Mouse (Mus musculus): ENCODE measurements around the gene Vstm2l. TPM values are rescaled to one million over a fixed set of nuclear protein-coding genes. Genes with fewer than 3 reads are reported as not detected.

Gene Vstm2l
- polyA plus RNA-seq, 1 experiment: 1.5 TPM

GRCm38 (mm10) chr2:157877967-157878366 is 36.5 kb upstream of the Vstm2l start:
- H3K27ac ChIP-seq (ENCODE audit: control insufficient read depth, insufficient read depth, low read depth, low read length): no peak overlapping the region
- H3K36me3 ChIP-seq (ENCODE audit: control insufficient read depth, insufficient read depth, low read length): no peaks in the 10 kb centered on the region
- no peak overlapping the region for H3K4me3 ChIP-seq (ENCODE audit: control insufficient read depth, low read depth, low read length)
- H3K27me3 ChIP-seq (ENCODE audit: control insufficient read depth, insufficient read depth, low read length): no peaks in the 10 kb centered on the region
- peaks cover under 1% of the 10 kb centered on the region for H3K4me1 ChIP-seq (ENCODE audit: control insufficient read depth, insufficient read depth, low read length)
- TF ChIP-seq POLR2A (IDR thresholded peaks at IDR 0.05; ENCODE audit: control insufficient read depth, low read depth, low read length): no peak

DNA sequence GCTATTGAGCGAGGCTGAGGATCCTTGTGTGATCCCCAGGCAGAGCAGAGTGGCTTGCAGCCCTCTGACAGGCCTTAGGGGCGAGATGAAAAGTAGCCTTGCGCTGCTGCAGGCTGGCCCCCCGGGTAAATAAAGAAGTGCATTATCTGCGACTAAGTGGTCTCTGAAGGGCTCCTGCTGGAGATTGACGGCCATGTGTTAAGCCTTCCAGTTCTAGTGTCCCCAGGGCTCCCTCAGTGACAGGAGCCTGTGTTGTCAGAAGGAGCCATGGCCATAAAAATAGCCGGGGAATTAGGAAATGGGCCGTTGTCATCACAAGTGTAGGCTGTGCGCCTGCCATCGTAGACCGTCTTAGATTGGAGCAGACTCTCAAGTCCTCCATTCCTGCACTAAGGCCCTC is 32.5 kb upstream of the Vstm2l start:
- no peak overlapping the region for H3K27ac ChIP-seq (ENCODE audit: control insufficient read depth, insufficient read depth, low read depth, low read length)
- no peak for TF ChIP-seq POLR2A (IDR thresholded peaks at IDR 0.05; ENCODE audit: control insufficient read depth, low read depth, low read length)
- no peak for TF ChIP-seq CTCF (IDR thresholded peaks at IDR 0.05; ENCODE audit: control insufficient read depth, insufficient read depth, insufficient replicate concordance, low read depth, low read length)
- H3K36me3 ChIP-seq (ENCODE audit: control insufficient read depth, insufficient read depth, low read length): no peaks in the 10 kb centered on the region
- no peak overlapping the region for H3K4me3 ChIP-seq (ENCODE audit: control insufficient read depth, low read depth, low read length)
- no peaks in the 10 kb centered on the region for H3K27me3 ChIP-seq (ENCODE audit: control insufficient read depth, insufficient read depth, low read length)
- H3K4me1 ChIP-seq (ENCODE audit: control insufficient read depth, insufficient read depth, low read length): no peaks in the 10 kb centered on the region

DNA sequence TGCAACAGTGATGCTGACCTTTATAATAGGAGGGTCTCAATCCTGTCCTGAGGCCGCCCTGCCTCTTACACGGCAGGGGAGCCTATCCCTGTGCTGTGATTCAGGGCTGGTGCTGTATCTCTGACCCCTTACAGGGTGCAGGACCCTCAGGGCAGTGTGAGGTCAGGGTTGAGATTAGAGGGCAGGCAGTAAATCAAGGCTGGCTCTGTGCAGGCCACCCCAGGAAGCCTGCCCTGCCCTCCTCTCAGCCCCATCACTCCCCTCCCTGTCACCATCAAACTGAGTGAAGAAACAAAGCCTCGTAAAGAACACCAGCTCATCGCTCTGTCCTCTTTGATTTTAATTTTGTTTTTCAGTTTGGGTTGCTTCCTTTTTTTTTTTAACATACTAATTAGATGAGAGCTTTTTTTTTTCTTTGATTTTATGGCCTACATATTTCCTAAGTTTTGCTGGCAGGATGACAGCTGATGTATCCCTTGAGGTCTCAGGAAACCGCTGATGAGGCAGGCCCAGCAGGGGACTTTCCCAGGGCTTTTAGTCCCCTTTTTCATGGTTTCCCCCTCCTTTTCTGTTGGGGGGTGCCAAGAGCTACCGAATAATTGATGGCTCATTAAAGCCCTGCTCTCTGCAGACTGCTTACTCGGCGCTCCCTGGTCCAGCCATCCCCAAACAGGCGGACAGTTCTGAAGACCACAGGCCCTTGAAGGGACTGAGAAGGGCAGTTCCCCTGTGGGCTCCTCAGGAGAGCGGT is 27.0 kb upstream of the Vstm2l start:
- Histone ChIP-seq H3K4me1 (ENCODE audit: control insufficient read depth, insufficient read depth, low read length) (no peaks in the 10 kb centered on the region), H3K27ac (ENCODE audit: control insufficient read depth, insufficient read depth, low read depth, low read length) (no peak overlapping the region), H3K4me3 (ENCODE audit: control insufficient read depth, low read depth, low read length) (peak overlapping the region; percentile 28), H3K36me3 (ENCODE audit: control insufficient read depth, insufficient read depth, low read length) (no peaks in the 10 kb centered on the region), H3K27me3 (ENCODE audit: control insufficient read depth, insufficient read depth, low read length) (no peaks in the 10 kb centered on the region)
- TF ChIP-seq POLR2A (IDR thresholded peaks at IDR 0.05; ENCODE audit: control insufficient read depth, low read depth, low read length) (no peak), CTCF (IDR thresholded peaks at IDR 0.05; ENCODE audit: control insufficient read depth, insufficient read depth, insufficient replicate concordance, low read depth, low read length) (no peak)

DNA sequence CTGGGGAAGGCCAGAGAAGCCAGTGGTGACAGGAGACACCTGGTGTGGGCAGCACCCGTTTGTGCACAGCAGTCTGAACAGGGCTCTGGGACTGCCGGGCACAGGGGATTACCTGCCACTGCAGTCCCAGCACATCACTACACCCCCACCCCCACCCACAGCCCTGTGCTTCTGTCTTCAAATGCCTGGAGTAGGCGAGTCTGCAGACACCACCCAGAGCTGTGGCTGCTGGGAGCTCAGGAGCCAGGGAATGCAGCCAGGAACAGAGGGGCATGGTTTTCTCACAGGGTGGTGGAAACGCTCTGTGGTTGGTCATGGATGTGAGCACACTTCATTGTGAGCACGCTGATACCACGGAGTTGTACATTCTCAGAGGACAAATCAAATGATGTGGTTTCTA is 23.3 kb upstream of the Vstm2l start:
- no peak for TF ChIP-seq POLR2A (IDR thresholded peaks at IDR 0.05; ENCODE audit: control insufficient read depth, low read depth, low read length)
- no peak for TF ChIP-seq CTCF (IDR thresholded peaks at IDR 0.05; ENCODE audit: control insufficient read depth, insufficient read depth, insufficient replicate concordance, low read depth, low read length)
- H3K4me3 ChIP-seq (ENCODE audit: control insufficient read depth, low read depth, low read length): no peak overlapping the region
- no peaks in the 10 kb centered on the region for H3K4me1 ChIP-seq (ENCODE audit: control insufficient read depth, insufficient read depth, low read length)
- H3K36me3 ChIP-seq (ENCODE audit: control insufficient read depth, insufficient read depth, low read length): no peaks in the 10 kb centered on the region
- no peak overlapping the region for H3K27ac ChIP-seq (ENCODE audit: control insufficient read depth, insufficient read depth, low read depth, low read length)
- H3K27me3 ChIP-seq (ENCODE audit: control insufficient read depth, insufficient read depth, low read length): no peaks in the 10 kb centered on the region

DNA sequence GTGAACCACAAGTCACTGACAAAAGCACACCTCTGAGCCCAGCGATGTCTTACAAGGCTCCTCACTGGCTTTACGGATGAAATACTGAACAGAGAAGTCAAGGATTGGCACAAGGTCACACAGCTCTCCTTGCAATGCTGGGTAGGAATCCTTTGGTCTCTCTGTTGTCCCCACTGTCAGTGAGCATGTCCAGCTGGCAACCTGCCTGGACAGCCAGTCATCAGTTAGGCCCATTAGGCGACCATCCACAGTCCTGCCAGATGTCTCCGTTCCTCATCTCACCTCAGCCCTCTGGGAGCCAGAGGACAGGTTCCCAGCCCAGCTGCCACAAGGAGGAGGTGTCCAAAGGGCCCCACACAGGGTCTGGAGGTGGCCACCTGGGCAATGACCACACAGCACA is 17.3 kb upstream of the Vstm2l start:
- Histone ChIP-seq H3K4me3 (ENCODE audit: control insufficient read depth, low read depth, low read length) (no peak overlapping the region), H3K4me1 (ENCODE audit: control insufficient read depth, insufficient read depth, low read length) (no peaks in the 10 kb centered on the region), H3K27ac (ENCODE audit: control insufficient read depth, insufficient read depth, low read depth, low read length) (no peak overlapping the region), H3K36me3 (ENCODE audit: control insufficient read depth, insufficient read depth, low read length) (no peaks in the 10 kb centered on the region), H3K27me3 (ENCODE audit: control insufficient read depth, insufficient read depth, low read length) (no peaks in the 10 kb centered on the region)
- TF ChIP-seq POLR2A (IDR thresholded peaks at IDR 0.05; ENCODE audit: control insufficient read depth, low read depth, low read length) (no peak), CTCF (IDR thresholded peaks at IDR 0.05; ENCODE audit: control insufficient read depth, insufficient read depth, insufficient replicate concordance, low read depth, low read length) (no peak)

DNA sequence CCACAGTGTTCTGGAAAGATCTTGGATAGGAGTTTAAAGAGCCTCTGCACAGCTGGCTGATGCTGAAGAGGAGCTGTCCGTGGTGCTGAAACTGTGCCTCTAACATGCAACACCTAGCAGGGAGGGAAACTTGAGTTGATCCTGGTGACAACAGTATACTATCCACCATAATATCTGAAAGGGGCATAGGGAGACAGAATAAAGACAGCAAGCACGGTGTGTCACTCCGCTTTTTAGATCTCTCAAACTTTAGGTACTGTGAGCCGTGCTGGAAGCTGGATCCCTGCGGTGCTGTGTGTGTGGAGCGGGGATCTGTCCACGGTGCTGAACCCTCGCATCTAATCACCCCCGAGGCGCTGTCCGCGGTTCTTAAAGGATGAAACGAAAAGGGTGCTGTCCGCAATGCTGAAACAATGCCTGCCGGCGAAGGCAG is 1.2 kb upstream of the Vstm2l start:
- no peak overlapping the region for H3K4me3 ChIP-seq (ENCODE audit: control insufficient read depth, low read depth, low read length)
- H3K36me3 ChIP-seq (ENCODE audit: control insufficient read depth, insufficient read depth, low read length): no peaks in the 10 kb centered on the region
- H3K27me3 ChIP-seq (ENCODE audit: control insufficient read depth, insufficient read depth, low read length): no peaks in the 10 kb centered on the region
- TF ChIP-seq CTCF (IDR thresholded peaks at IDR 0.05; ENCODE audit: control insufficient read depth, insufficient read depth, insufficient replicate concordance, low read depth, low read length): peak; percentile 20; the same call in 1 of the 2 replicates
- TF ChIP-seq POLR2A (IDR thresholded peaks at IDR 0.05; ENCODE audit: control insufficient read depth, low read depth, low read length): no peak
- peaks cover 6% of the 10 kb centered on the region for H3K4me1 ChIP-seq (ENCODE audit: control insufficient read depth, insufficient read depth, low read length)
- H3K27ac ChIP-seq (ENCODE audit: control insufficient read depth, insufficient read depth, low read depth, low read length): no peak overlapping the region

GRCm38 (mm10) chr2:157913705-157914104 is 748 bp upstream of the Vstm2l start:
- Histone ChIP-seq H3K36me3 (ENCODE audit: control insufficient read depth, insufficient read depth, low read length) (no peaks in the 10 kb centered on the region), H3K4me3 (ENCODE audit: control insufficient read depth, low read depth, low read length) (no peak overlapping the region), H3K27me3 (ENCODE audit: control insufficient read depth, insufficient read depth, low read length) (no peaks in the 10 kb centered on the region), H3K27ac (ENCODE audit: control insufficient read depth, insufficient read depth, low read depth, low read length) (no peak overlapping the region), H3K4me1 (ENCODE audit: control insufficient read depth, insufficient read depth, low read length) (peaks cover 6% of the 10 kb centered on the region)
- TF ChIP-seq CTCF (IDR thresholded peaks at IDR 0.05; ENCODE audit: control insufficient read depth, insufficient read depth, insufficient replicate concordance, low read depth, low read length) (no peak), POLR2A (IDR thresholded peaks at IDR 0.05; ENCODE audit: control insufficient read depth, low read depth, low read length) (no peak)
